Mouse (Mus musculus) embryonic facial prominence, embryonic 11.5 days (tissue): ENCODE measurements at regions not wholly inside any gene's neighbourhood (a gene's known extent, or its start where the extent isn't known, plus 50 kb on each side); places are given as distances from the start of the nearest gene placed in this dataset.
A peak's percentile ranks its signal among the peaks of the same experiment; 100 is the strongest.

ENCODE experiments used
- ATAC-seq: fragments of 200-750 bp; cut with Nextera tagmentation; replicated peaks from 2 replicates; pipeline ENCODE4 v1.8.0; 2017; ENCODE audit warnings: low read depth; ENCODE audit not compliant: insufficient number of reproducible peaks, low FRiP score, low TSS enrichment
- DNase-seq: peaks from one replicate; pipeline ENCODE4 v3.0.0-alpha.2; 2015; ENCODE audit warnings: low spot score
- H3K27ac ChIP-seq: fragments of 300-500 bp; sonication (generic); replicated peaks from 2 replicates; pipeline ENCODE4 v1.5.1; 2014; ENCODE audit warnings: mild to moderate bottlenecking, low read depth, low read length, control low read depth
- H3K27me3 ChIP-seq: fragments of 300-500 bp; sonication (generic); 2 replicates; pipeline ENCODE4 v1.6.1; 2014; ENCODE audit warnings: mild to moderate bottlenecking, low read length, moderate library complexity, mixed read lengths; ENCODE audit not compliant: control insufficient read depth, insufficient read depth
- H3K36me3 ChIP-seq: fragments of 300-500 bp; sonication (generic); replicated peaks from 2 replicates; pipeline ENCODE4 v1.6.1; 2014; ENCODE audit warnings: low read depth, mild to moderate bottlenecking, low read length, moderate library complexity, mixed read lengths; ENCODE audit not compliant: control insufficient read depth, insufficient read depth
- H3K4me1 ChIP-seq: fragments of 300-500 bp; sonication (generic); 2 replicates; pipeline ENCODE4 v1.6.1; 2014; ENCODE audit warnings: low read length, mixed read lengths; ENCODE audit not compliant: control insufficient read depth, insufficient read depth
- H3K4me2 ChIP-seq: fragments of 300-500 bp; sonication (generic); 2 replicates; pipeline ENCODE4 v1.6.1; 2014; ENCODE audit warnings: low read depth, mild to moderate bottlenecking, control low read depth, low read length, moderate library complexity
- H3K4me3 ChIP-seq: fragments of 300-500 bp; sonication (generic); 2 replicates; pipeline ENCODE4 v1.5.1; 2014; ENCODE audit warnings: low read depth, low read length, control low read depth
- H3K9ac ChIP-seq: fragments of 300-500 bp; sonication (generic); replicated peaks from 2 replicates; pipeline ENCODE4 v1.6.1; 2014; ENCODE audit warnings: mild to moderate bottlenecking, control low read depth, low read length
- H3K9me3 ChIP-seq: fragments of 300-500 bp; sonication (generic); replicated peaks from 2 replicates; pipeline ENCODE4 v1.6.1; 2016; ENCODE audit warnings: mild to moderate bottlenecking, low read length, inconsistent platforms, mixed read lengths; ENCODE audit not compliant: control insufficient read depth
- WGBS: fragments of 180-500 bp; shearing (Covaris S2); extraction: QIAGEN DNeasy Blood & Tissue Kit; methylation state at CpG from one replicate; pipeline ENCODE4 v1.1.7; 2014; 5-methylcytosine and 5-hydroxymethylcytosine counted together

DNA sequence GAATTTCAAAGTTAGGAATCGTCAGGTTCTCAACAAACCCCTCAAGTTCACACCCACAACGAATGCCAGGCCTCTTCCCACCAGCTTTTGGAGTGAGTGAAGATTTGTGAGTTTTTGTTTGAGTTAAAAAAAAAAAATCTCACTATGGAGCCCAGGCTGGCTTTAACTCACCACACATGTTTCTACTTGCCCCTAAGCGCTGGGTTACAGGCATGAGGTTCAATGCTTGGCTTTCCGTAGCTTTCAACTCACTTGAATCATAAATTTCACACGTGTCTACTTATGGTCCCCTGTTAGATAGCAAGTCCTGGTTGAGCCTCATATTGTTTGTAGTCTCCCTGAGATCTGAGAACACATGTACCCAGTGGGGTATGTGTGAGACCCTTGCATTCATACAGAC lies 122.8 kb upstream of the Efna5 start:
- Histone ChIP-seq H3K4me2 (no peak overlapping the region), H3K27me3 (no peaks in the 10 kb centered on the region), H3K27ac (no peak overlapping the region), H3K4me3 (no peak overlapping the region), H3K36me3 (no peaks in the 10 kb centered on the region), H3K9me3 (no peaks in the 10 kb centered on the region), H3K4me1 (no peaks in the 10 kb centered on the region), H3K9ac (no peak overlapping the region)
- DNase-seq (peak; percentile 47), ATAC-seq (no peak)
- WGBS = 62% methylated on average over 5 of the region's 5 CpGs

DNA sequence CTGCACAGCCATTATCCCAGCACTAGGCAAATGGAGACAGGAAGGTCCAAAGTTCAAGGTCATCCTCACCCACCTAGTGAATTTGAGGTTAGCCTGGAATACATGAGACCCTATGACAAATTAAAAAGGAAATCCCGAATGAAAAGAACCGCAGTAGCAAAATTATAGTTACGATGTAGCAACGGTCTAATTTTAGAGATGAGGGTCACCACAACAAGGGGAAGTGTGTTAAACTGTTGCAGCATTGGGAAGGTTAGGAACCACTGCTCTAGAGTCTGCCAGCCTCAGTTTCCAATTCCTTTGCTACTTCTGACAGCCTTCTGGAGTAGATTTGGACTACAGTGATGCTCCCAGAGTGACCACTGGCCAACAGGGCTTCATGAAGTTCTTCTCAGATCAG lies 121.6 kb upstream of the Efna5 start:
- H3K27ac ChIP-seq = no peak overlapping the region
- H3K9ac ChIP-seq = no peak overlapping the region
- no peak overlapping the region for H3K4me2 ChIP-seq
- H3K4me3 ChIP-seq = no peak overlapping the region
- H3K27me3 ChIP-seq = no peaks in the 10 kb centered on the region
- no peaks in the 10 kb centered on the region for H3K36me3 ChIP-seq
- DNase-seq (no peak), ATAC-seq (no peak)
- no peaks in the 10 kb centered on the region for H3K9me3 ChIP-seq
- WGBS = 93% methylated on average over 4 of the region's 4 CpGs
- H3K4me1 ChIP-seq = no peaks in the 10 kb centered on the region

DNA sequence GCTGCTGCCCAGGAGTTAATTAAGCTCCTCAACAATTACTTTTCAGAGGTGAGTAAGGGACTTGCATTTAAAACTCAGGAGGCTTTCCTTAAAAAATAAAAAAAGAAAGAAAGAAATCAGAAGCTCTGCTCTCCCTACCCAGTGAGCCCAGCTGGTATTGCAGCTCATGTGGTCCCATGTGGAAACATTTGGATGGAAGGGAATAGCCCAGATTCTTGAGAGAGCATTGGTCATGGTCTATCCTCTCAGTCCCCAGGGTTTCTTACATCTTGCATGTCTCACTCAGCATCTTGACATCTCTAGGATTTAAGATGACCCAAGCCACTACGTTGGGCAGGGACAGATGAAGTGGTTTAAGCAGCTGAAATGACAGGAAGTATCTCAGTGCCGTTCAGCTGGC lies 120.8 kb upstream of the Efna5 start:
- H3K4me1 ChIP-seq = no peaks in the 10 kb centered on the region
- ATAC-seq (no peak), DNase-seq (no peak)
- no peaks in the 10 kb centered on the region for H3K9me3 ChIP-seq
- no peaks in the 10 kb centered on the region for H3K27me3 ChIP-seq
- H3K36me3 ChIP-seq = no peaks in the 10 kb centered on the region
- H3K4me3 ChIP-seq = no peak overlapping the region
- H3K4me2 ChIP-seq = no peak overlapping the region
- H3K9ac ChIP-seq = no peak overlapping the region
- WGBS = 46% methylated on average over 2 of the region's 2 CpGs
- no peak overlapping the region for H3K27ac ChIP-seq

DNA sequence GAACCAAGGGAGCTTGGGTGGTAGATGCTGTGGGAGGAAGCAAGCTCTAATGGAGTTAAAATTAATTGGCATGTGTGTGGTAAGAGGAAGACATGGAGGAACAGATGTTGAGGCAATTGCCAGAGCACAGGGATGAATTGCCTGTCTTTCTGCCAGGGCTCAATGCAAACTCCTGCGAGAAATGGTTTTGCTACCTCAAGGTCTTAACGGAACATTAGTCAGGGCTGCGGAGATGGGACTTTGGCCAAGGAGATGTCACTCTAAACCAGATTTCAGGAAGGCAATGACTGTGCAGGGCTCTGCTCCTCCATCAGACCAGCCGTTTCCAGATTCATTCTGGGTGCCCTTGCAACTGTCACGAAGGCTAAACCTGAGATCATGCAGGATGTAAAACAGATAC lies 116.6 kb upstream of the Efna5 start:
- Histone ChIP-seq H3K4me3 (no peak overlapping the region), H3K9ac (no peak overlapping the region), H3K27ac (no peak overlapping the region), H3K27me3 (no peaks in the 10 kb centered on the region), H3K4me2 (no peak overlapping the region), H3K36me3 (no peaks in the 10 kb centered on the region), H3K4me1 (no peaks in the 10 kb centered on the region), H3K9me3 (no peaks in the 10 kb centered on the region)
- no peak for ATAC-seq
- no peak for DNase-seq
- 88% methylated on average over 5 of the region's 5 CpGs for WGBS

DNA sequence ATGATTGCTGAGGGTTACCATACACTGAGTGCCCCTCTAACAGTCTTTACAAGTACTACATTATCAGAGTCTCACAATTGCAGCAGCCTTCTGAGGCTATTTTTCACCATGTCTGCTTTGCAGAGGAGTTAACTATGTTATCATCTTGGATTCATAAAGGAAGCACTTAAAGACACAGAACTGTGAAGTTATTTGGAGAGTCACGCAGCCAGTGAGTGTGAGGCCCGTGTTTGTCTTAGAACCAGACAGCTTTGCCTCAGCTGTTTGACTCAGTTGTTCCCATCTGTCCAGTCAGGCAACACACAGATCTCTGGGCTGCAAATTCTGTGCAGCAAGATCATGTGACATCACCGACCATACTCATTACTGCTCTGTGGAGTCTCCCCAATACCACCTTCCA lies 114.2 kb upstream of the Efna5 start:
- no peaks in the 10 kb centered on the region for H3K9me3 ChIP-seq
- ATAC-seq (no peak), DNase-seq (no peak)
- H3K4me2 ChIP-seq = no peak overlapping the region
- no peak overlapping the region for H3K27ac ChIP-seq
- H3K4me3 ChIP-seq = no peak overlapping the region
- WGBS = 84% methylated on average over 3 of the region's 3 CpGs
- no peaks in the 10 kb centered on the region for H3K36me3 ChIP-seq
- H3K4me1 ChIP-seq = no peaks in the 10 kb centered on the region
- no peak overlapping the region for H3K9ac ChIP-seq
- H3K27me3 ChIP-seq = no peaks in the 10 kb centered on the region

DNA sequence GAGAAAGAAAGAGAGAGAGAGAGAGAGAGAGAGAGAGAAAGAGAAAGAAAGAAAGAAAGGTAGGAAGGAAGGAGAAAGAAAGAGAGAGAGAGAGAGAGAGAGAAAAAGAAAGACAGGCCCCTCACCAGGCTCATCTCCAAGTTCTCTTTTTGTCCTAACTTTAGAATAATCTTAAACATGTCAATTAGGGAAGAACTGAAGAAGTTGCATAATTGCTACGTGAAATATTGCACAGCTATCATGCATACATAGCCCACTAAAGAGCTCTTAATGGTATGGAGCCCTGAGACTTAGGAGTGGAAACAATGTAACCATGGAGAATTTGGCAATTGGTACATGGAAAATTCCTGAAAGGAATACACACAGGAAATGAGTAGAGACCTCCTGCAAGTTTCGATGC lies 111.9 kb upstream of the Efna5 start:
- no peaks in the 10 kb centered on the region for H3K27me3 ChIP-seq
- no peak for DNase-seq
- ATAC-seq = no peak
- no peak overlapping the region for H3K4me3 ChIP-seq
- no peaks in the 10 kb centered on the region for H3K36me3 ChIP-seq
- no peak overlapping the region for H3K27ac ChIP-seq
- no peaks in the 10 kb centered on the region for H3K9me3 ChIP-seq
- H3K9ac ChIP-seq = no peak overlapping the region
- H3K4me2 ChIP-seq = no peak overlapping the region
- 86% methylated on average over 2 of the region's 2 CpGs for WGBS
- H3K4me1 ChIP-seq = no peaks in the 10 kb centered on the region

DNA sequence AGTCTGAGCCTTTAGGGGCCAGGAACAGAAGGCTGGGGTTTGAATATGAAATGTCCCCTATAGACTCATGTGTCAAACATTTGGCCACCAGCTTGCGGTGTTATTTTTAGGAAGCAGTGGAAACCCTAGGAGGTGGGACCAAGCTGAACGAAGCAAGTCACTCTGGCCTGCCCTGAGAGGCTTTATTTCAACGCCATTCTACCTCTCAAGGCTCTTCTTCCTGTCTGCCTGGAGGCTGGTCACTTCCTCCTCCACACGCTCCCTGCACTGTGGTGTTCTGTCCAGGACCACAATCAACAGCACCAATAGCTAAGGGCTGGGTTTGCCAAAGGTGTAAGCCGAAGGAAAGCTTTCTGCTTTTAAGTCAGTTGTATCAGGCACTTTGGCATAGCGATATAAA lies 105.2 kb upstream of the Efna5 start:
- Histone ChIP-seq H3K27me3 (no peaks in the 10 kb centered on the region), H3K27ac (no peak overlapping the region), H3K36me3 (no peaks in the 10 kb centered on the region), H3K4me2 (no peak overlapping the region), H3K9ac (no peak overlapping the region), H3K4me3 (no peak overlapping the region), H3K9me3 (no peaks in the 10 kb centered on the region), H3K4me1 (no peaks in the 10 kb centered on the region)
- WGBS = 42% methylated on average over 6 of the region's 6 CpGs
- DNase-seq = no peak
- no peak for ATAC-seq

DNA sequence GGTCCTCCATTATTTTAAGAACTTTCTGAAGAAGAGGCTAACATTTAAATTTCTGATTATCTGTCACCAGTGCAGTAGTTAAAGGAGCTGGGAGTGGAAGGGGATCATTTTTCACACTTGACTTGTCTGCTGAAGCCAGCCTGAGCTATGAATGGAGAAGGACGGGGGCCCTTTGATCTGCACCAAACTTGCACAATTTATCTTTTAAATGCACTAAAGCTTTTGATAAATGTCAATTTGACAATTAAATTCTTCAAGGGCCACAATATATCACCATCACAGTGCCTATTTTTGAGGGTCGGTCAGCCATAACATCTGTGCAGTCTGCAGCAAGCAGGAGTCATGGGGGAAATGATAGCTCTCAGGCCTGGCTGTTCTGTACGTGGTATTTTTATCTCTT lies 99.2 kb upstream of the Efna5 start:
- Histone ChIP-seq H3K4me2 (no peak overlapping the region), H3K9me3 (no peaks in the 10 kb centered on the region), H3K4me1 (no peaks in the 10 kb centered on the region), H3K36me3 (no peaks in the 10 kb centered on the region), H3K4me3 (no peak overlapping the region), H3K27ac (no peak overlapping the region), H3K9ac (no peak overlapping the region), H3K27me3 (no peaks in the 10 kb centered on the region)
- WGBS = 62% methylated on average over 3 of the region's 3 CpGs
- DNase-seq (no peak), ATAC-seq (no peak)

DNA sequence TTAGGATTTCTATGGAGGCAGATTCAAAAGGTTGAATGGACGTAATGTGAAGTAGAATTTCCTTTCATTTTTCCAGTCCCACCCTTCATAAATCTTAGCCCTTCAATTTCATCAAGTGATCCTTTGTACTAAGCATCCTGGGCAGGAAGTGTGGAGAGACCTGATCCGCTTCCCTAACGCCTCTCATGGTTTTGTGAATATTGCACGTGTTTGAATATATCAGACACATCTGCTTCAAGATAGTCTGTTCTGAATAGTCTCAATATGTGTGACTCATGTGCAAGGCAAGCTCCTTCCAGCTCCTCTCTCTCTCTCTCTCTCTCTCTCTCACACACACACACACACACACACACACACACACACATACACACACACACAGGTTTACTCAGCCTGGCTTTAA lies 96.4 kb upstream of the Efna5 start:
- no peak for DNase-seq
- H3K36me3 ChIP-seq = no peaks in the 10 kb centered on the region
- 60% methylated on average over 4 of the region's 4 CpGs for WGBS
- no peaks in the 10 kb centered on the region for H3K27me3 ChIP-seq
- H3K4me2 ChIP-seq = no peak overlapping the region
- no peak overlapping the region for H3K27ac ChIP-seq
- no peak for ATAC-seq
- no peak overlapping the region for H3K4me3 ChIP-seq
- no peaks in the 10 kb centered on the region for H3K4me1 ChIP-seq
- no peaks in the 10 kb centered on the region for H3K9me3 ChIP-seq
- no peak overlapping the region for H3K9ac ChIP-seq
